Mouse (Mus musculus): ENCODE data around the gene Chaf1a. TPM values are rescaled to one million over a fixed set of nuclear protein-coding genes. Genes with fewer than 3 reads are reported as not detected.

The Chaf1a gene
- total RNA-seq (2021): 1 to 10 TPM; 6.8 to 8.8 TPM

- peak; percentile 98 for DNase-seq
- intact Hi-C loops (cut with DNase I): no loop called here
These were observed at the start of gene Chaf1a for GRCm38 (mm10) chr17:56040030-56040856. TSS of gene Chaf1a (plus strand) at chr17:56040439.

- no peak for DNase-seq
- intact Hi-C loops (cut with DNase I): no loop called here
These were observed 44.2 kb upstream of the Chaf1a start for GRCm38 (mm10) chr17:55996007-55996406.

- DNase-seq: no peak
- intact Hi-C loops (cut with DNase I): no loop called here
These were observed 40.3 kb upstream of the Chaf1a start for GRCm38 (mm10) chr17:55999794-56000499.

DNA sequence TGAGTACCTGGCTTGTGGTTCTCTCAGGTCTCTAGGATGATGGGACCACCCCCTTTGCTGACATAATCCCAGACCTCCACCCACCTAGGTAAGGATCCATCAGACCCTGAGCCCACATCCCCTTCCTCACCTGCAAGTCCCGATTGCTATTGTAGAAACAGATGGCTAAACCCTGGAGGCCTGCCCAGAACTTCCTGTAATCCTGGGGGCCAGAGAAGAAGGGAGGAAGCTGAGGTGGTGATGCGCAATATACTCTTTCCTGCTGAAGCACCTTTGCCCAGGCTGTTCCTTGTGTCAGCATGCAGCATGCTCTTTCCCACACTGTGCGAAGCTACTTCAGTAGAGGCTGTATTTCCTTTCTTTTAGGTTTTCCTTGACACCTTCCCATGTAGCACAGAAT, 37.2 kb upstream of the Chaf1a start:
- intact Hi-C loops (cut with DNase I): no loop called here

DNA sequence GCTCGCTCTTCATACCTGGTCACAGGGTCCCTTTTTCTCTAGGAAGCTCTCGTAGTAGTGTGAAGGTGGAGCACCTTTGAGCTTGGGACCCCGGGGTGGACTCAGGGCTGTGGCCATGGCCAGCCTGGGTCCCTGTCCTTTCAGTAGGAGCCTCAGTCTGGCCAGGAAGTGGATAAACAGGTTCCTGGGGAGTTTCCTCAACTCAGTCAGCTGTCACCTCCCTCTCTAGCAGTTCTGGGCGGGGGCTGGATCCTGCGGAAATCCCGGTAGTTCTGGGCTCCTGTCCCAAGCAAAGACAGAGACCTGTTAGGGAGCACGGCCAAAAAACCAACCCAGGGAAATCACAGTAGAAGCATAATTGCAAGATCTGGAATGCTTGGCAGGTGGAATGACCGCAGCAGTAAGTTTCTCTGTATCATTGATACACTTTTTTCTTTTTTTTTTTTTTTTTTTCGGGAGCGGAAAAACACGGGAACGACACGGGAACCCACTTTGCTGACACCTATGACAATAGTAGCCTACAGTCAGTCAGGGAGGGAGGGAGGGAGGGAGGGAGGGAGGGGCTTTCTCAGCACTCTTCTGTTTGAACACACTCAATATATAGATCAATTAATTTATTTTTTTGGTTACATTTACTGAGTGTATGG, 34.7 kb upstream of the Chaf1a start, which contains the start of the genes Stap2 and Mpnd:
Stap2 (minus strand) TSS at position 170 of the 647 bp plus-strand sequence.
Mpnd (plus strand) TSS at position 297 of the 647 bp plus-strand sequence.
- DNase-seq: no peak
- intact Hi-C loops (cut with DNase I): no loop called here

More for the DNA sequence above, 37.2 kb upstream of the Chaf1a start:
- no peak for DNase-seq

- intact Hi-C loops (cut with DNase I): no loop called here
- DNase-seq: no peak
These were observed 33.3 kb upstream of the Chaf1a start for GRCm38 (mm10) chr17:56006956-56007355.

DNA sequence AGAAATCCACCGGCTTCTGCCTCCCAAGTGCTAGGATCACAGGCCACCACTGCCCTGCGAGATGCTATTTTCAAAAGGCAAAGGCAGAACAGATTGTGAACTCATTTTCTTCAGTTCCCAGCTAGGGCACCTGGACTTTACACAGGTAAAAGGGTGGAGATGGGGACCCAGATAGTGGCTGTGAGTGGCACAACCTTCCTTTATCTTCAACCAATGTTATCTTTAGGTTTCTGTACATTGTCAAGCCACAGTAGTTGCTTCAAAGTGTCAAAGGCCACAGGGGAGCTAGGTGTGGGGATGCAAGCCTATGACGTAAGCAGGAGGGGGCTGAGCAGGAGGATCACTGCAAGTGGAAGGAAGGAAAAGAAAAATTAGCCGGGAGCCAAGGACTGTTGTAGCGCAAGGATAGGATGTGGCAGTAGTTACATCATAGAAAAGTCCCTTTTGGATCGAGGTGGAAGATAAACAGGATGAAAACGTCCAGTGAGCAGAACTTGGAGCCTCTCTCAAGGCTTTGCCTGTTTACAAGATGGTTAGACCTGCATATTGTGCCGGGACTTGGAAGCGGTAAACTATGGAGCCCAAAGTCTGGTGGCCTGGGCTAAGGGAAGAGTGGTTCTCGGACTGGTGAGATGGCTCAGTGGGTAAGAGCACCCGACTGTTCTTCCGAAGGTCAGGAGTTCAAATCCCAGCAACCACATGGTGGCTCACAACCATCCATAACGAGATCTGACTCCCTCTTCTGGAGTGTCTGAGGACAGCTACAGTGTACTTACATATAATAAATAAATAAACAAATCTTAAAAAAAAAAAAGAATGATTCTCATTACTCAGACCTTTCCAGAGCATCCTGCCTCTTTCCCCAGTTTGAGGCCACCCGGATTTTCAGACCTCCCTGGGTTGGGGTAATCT, 32.5 kb upstream of the Chaf1a start:
- intact Hi-C loops (cut with DNase I): no loop called here

DNA sequence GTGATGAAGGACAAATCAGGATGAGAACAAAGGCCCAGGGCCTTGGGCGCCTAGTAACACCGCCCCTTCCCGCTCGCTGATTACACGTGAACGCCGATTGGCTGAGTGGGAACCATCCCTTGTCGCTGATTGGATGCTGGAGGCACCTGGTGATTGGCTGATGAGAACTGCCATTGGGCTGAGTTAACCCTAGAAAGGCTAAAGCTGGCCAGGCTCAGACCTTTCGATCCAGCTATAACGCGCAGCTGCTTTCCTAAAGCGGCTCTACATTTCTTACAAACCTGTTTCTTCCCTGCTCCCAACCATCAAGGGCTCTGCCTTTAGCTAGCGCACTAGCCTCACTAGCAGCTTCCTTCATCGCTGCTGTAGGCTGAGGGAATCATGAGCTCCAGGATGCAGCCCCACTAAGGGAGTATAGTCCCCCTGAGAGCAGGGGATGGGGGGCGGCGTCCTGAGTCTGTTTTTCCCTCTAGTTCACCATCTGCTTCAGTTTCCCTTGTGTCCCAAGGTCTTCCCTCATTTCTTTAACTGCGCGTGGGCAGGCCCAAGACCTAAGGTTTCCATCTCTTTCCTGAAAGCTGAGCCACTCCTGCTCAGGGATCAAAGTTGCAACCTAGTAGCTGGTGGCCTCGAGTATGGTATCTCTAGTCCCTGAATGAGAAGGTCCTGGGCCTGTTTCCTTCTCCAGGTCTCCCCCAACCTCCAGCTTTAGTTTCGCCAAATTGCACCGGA, 31.7 kb upstream of the Chaf1a start:
- intact Hi-C loops (cut with DNase I): no loop called here
- peak; percentile 96 for DNase-seq

More for the DNA sequence above, 32.5 kb upstream of the Chaf1a start:
- no peak for DNase-seq

DNA sequence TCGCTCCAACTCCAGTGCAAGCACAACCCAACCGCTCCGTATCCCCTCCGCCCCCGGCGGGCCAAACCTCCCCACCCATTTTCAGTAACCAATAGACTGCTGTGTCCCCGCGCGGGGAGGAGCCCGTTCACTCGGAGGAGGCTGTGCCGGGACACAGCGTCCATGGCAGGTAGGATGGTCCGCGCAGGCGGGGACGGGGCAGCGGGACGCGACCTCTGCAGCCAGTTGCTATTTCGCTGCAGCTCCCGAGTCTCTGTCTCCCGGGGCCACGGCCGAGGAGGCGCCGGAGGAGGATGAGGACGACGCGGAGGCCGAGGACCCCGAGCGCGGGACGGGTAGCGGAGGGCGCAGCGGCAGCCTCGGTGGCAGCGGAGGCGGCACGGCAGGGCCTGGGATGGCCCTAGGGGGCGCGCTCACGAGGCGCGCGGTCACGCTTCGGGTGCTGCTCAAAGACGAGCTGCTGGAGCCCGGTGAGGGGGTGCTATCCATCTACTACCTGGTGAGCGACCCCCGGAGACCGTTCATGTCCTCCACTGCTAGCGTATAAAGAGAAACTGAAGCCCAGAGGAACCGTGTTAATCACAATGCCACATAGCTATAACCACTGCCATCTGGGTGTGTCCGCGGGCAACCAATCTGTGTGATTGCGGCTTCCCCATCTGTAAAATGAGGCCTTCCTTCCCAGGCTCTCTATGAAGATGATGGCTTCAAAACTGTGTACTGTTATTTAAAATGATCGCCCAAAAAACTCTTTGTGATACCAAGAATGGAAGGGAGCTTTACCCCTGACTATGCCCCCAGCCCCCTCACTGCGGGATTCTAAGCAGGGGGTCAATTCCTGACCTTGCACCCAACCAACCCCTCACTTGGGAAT, 30.9 kb upstream of the Chaf1a start:
- intact Hi-C loops (cut with DNase I): no loop called here
- peak; percentile 94 for DNase-seq

DNA sequence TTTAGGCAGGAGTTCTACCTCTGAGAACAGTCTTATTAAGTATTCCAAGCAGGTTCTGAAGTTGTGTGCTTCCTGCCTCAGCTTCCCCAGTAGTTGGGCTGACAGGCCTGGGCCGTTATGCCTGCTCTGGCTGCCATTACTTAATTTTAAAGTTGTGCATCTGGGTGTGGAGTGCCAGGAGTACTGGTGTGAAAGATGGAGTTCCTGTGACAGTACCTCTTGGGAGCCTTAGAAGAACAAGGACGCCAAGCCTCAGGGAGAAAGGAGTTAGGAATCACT, 30.3 kb upstream of the Chaf1a start:
- intact Hi-C loops (cut with DNase I): no loop called here
- no peak for DNase-seq

DNA sequence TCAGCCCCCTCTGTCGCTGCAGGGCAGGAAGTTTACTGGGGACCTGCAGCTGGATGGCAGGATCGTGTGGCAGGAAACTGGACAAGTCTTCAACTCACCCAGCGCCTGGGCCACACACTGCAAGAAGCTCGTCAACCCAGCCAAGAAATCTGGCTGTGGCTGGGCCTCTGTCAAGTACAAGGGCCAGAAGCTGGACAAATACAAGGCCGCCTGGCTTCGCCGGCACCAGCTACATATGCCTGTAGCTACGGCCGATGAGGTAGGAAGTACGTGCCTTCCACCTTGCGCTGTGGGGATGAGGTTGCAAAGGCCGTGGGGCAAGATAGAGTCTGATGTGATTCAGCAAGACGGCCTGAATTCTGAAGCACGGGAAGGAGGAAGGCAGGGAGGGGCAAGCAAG, 30.0 kb upstream of the Chaf1a start:
- intact Hi-C loops (cut with DNase I): no loop called here
- no peak for DNase-seq

- intact Hi-C loops (cut with DNase I): no loop called here
These were observed 29.6 kb upstream of the Chaf1a start for GRCm38 (mm10) chr17:56010681-56011080.

GRCm38 (mm10) chr17:56011441-56011840, 28.8 kb upstream of the Chaf1a start:
- DNase-seq: no peak
- intact Hi-C loops (cut with DNase I): no loop called here

More at GRCm38 (mm10) chr17:56010681-56011080, 29.6 kb upstream of the Chaf1a start:
- DNase-seq: peak; percentile 78

DNA sequence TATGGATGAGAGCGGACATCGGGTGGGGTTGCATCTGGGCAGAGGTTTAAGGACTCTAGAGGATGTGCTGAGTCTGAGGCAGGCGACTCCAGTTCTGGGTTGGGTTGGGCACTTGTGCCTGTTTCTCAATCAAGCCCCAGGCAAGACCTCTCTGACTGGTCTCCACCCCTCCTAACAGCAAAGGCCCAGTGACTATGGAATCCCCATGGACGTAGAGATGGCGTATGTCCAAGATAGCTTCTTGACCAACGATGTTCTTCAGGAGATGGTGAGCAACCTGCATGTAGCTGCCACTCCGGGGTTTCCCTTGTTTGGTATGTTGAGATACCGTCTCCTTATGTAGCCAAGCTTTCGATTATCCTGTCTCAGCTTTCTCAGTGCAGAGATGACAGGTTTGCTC, 24.9 kb upstream of the Chaf1a start:
- no peak for DNase-seq
- intact Hi-C loops (cut with DNase I): no loop called here

- intact Hi-C loops (cut with DNase I): no loop called here
- no peak for DNase-seq
These were observed 23.9 kb upstream of the Chaf1a start for GRCm38 (mm10) chr17:56016382-56016781.

DNA sequence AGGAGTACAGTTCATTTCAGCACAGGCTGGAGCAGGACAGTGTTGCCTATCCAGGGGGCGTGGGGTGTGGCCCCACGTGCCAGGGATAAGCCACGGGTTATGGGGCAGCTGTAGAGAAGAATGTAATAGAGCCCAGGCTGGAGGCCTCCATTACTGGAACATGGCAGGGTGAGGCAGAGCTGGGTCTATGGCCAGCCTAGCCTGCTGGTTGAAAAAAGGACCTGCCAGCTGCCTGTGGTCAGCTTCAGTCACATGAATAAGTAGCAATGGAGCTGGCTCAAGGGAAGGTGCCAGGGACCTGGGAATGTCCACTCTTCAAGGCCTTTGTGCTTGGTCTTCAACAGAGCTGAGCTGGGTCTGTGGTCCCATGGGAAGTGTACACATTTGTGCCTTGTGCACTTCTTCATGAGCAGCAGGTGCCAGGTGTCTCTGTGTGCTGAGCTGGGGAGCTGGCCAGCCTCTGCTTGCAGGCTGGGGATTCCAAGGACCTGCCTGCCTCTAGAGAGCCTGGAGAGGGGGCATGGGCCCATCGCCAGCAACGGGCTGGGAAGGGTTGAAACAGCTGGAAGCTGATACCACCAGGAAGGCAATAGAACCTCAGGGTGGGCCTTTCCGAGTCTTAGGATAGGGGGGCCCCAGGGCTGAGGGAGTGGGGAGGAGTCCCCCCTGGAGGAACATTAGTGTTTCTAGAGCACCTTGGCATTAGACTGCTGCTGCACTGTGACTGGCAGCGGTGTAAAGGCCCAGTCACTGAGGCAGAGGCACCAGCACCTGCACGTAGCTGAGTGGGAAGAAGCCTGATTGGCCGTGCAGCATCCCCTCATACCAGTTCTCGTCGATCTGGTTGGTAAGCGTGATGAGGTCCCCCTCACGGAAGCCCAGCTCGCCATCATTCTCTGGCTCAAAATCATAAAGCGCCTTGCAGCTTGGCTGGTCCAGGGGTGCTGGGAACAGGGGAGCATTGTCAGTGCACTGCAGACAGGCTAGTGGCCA, 23.1 kb upstream of the Chaf1a start:
- intact Hi-C loops (cut with DNase I): no loop called here
- no peak for DNase-seq

DNA sequence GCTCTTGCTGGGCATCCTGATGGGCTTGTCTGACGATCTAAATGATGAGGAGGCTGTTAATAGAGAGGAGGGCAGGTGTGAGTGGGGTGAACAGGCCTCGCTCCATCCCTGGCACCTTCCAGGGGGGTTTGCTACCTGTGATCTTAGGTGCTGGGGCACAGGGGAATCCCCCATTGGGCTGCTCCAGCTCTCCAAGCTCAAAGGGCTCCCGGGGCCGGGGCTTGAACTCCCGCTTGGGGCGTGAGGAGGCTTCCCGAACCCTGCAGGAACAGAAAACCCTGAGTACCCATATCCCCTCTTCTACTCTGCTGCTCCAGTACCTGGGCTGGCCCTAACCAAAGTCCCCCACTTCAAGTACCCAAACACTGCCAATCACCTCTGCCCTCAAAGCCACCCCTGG, 22.4 kb upstream of the Chaf1a start:
- DNase-seq: no peak
- intact Hi-C loops (cut with DNase I): no loop called here
